Comparison of ENCODE assay signal across 10 mouse cellular contexts in the genomic region with DNA sequence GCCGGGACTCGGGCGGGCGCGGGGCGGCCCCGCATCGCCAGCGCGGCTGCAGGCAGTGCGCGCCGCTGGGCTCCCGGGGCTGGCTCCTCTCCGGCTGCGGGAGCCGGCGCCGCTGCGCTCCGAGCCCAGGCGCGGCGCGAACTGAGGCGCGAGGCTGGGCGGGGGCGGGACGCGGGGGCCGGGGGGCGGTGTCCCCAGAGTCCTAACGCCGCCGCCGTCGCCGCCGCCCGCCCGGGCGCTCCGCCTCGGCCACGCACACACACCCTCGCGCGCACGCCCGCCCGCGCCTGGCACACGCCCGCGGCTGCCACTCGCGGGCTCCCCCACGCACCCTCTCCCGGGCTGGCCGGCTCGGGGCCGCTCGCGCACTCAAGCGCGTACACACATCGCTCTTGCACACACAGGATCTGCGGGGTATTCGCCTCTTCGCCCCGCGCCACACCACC. TPM values are rescaled to one million over a fixed set of nuclear protein-coding genes. Genes with fewer than 3 reads are reported as not detected.
DNase-seq lines count a peak whose midpoint lies in the region; ATAC-seq and TF ChIP-seq lines count a peak whose summit lies in the region.
"Had no signal": no experiment of that assay in that cellular context is flagged by ENCODE, and none has a peak within 500 bp of the region (broad histone marks: within the 10 kb centered on the region; RNA-seq: fewer than 3 reads in every experiment).

Ptprt (minus strand) TSS at position 207 of the 446 bp plus-strand sequence.

- no peaks in the 10 kb centered on the region for H3K9me3 ChIP-seq in heart, embryonic 14.5 days (ENCODE audit: control insufficient read depth, low read length)
- H3K9me3 ChIP-seq in forebrain, embryonic 15.5 days: no peaks in the 10 kb centered on the region
- H3K9me3 ChIP-seq in midbrain, postnatal 0 days (ENCODE audit: low read length): no peaks in the 10 kb centered on the region

- peak within 1 kb of the TSS; percentile 97 for H3K4me2 ChIP-seq in heart, embryonic 14.5 days (ENCODE audit: low read length)
- H3K4me2 ChIP-seq in forebrain, embryonic 15.5 days (replicated peaks): peak within 1 kb of the TSS; percentile 90
- H3K4me2 ChIP-seq in midbrain, postnatal 0 days (ENCODE audit: low read depth, low read length, poor library complexity, severe bottlenecking): peak within 1 kb of the TSS; percentile 96

- peak within 1 kb of the TSS; percentile 46 for H3K9ac ChIP-seq in heart, embryonic 14.5 days (ENCODE audit: low read length)
- peak within 1 kb of the TSS; percentile 59 for H3K9ac ChIP-seq in forebrain, embryonic 15.5 days (replicated peaks)
- peak within 1 kb of the TSS; percentile 77 for H3K9ac ChIP-seq in midbrain, postnatal 0 days (replicated peaks; ENCODE audit: low read length, poor library complexity, severe bottlenecking)

- DNase-seq in heart, postnatal 36 days: no peak
- DNase-seq in left cerebral cortex, adult 18-20 months (ENCODE audit: low spot score in 2 of 2): peak; percentile 54 to 70
- DNase-seq in midbrain, postnatal 0 days (ENCODE audit: low spot score): peak; percentile 45
- DNase-seq in c-Kit-positive CD71-positive TER-119-positive erythroid progenitor cells, embryonic 14.5 days (ENCODE audit: low spot score): no peak

- peaks cover 67% of the 10 kb centered on the region for H3K27me3 ChIP-seq in heart, embryonic 14.5 days (ENCODE audit: control insufficient read depth, insufficient read depth, low read length)
- peaks cover 31% of the 10 kb centered on the region for H3K27me3 ChIP-seq in forebrain, embryonic 15.5 days
- H3K27me3 ChIP-seq in midbrain, postnatal 0 days (ENCODE audit: insufficient read depth, low read length): no peaks in the 10 kb centered on the region

- WGBS in heart, embryonic 14.5 days: 1% methylated on average over 29 of the region's 73 CpGs
- WGBS in forebrain, embryonic 15.5 days: under 1% methylated on average over 48 of the region's 73 CpGs
- WGBS in midbrain, postnatal 0 days: under 1% methylated on average over 46 of the region's 73 CpGs

- no peak for TF ChIP-seq CTCF in midbrain, postnatal 0 days (IDR thresholded peaks at IDR 0.05)

- no peak for ATAC-seq in heart, embryonic 14.5 days (ENCODE audit: insufficient number of reproducible peaks, insufficient read depth, low FRiP score, low read depth)
- 0 out of 2 replicates have a peak, but pooled peaks have one; percentile 45 for ATAC-seq in cerebellum, adult (ENCODE audit: insufficient number of reproducible peaks, low FRiP score, low TSS enrichment)
- ATAC-seq in forebrain, embryonic 15.5 days (replicated peaks): peak; percentile 61
- peak; percentile 79 for ATAC-seq in midbrain, postnatal 0 days (ENCODE audit: low FRiP score)
- no peak for ATAC-seq in erythroid progenitor cell, adult 5-6 weeks (replicated peaks; ENCODE audit: low FRiP score, poor library complexity, severe bottlenecking)

- H3K36me3 ChIP-seq in heart, embryonic 14.5 days (ENCODE audit: control insufficient read depth, insufficient read depth, low read length): no peaks in the 10 kb centered on the region
- no peaks in the 10 kb centered on the region for H3K36me3 ChIP-seq in forebrain, embryonic 15.5 days
- H3K36me3 ChIP-seq in midbrain, postnatal 0 days (ENCODE audit: insufficient read depth, low read length): no peaks in the 10 kb centered on the region
- H3K36me3 ChIP-seq: G1E had no signal

- H3K4me3 ChIP-seq in heart, embryonic 14.5 days (ENCODE audit: control insufficient read depth in 1 of 2, insufficient read depth in 1 of 2, low read depth in 1 of 2, low read length in 2 of 2): peak within 1 kb of the TSS; percentile 50 to 55
- peak within 1 kb of the TSS; percentile 67 for H3K4me3 ChIP-seq in forebrain, embryonic 15.5 days
- H3K4me3 ChIP-seq in midbrain, postnatal 0 days (ENCODE audit: low read depth, low read length): peak within 1 kb of the TSS; percentile 74

- H3K27ac ChIP-seq in heart, embryonic 14.5 days (replicated peaks in 1 of 2; ENCODE audit: control insufficient read depth in 1 of 2, insufficient read depth in 1 of 2, low read depth in 2 of 2, low read length in 2 of 2): no peak within 1 kb of the TSS
- H3K27ac ChIP-seq in forebrain, embryonic 15.5 days (replicated peaks): 0 out of 2 replicates have a peak within 1 kb of the TSS, but pooled peaks have one; percentile 15
- H3K27ac ChIP-seq in midbrain, postnatal 0 days (ENCODE audit: low read depth, low read length): peak within 1 kb of the TSS; percentile 65

- intact Hi-C loops in heart, postnatal 36 days (cut with DNase I): no loop called here

- peaks cover 0 to 19% of the 10 kb centered on the region in 2 experiments; a peak in 3 of 4 replicates for H3K4me1 ChIP-seq in heart, embryonic 14.5 days (ENCODE audit: control insufficient read depth in 2 of 2, insufficient read depth in 2 of 2, low read length in 2 of 2)
- peaks cover 42% of the 10 kb centered on the region for H3K4me1 ChIP-seq in forebrain, embryonic 15.5 days
- H3K4me1 ChIP-seq in midbrain, postnatal 0 days (ENCODE audit: insufficient read depth, low read length): no peaks in the 10 kb centered on the region

RNA-seq across cellular contexts. Expression of gene Ptprt, which starts in this region (rescaled TPM):
- 0.61 and 0.62 TPM in 2 replicates for polyA plus RNA-seq in heart, embryonic 14.5 days (2014; fragmentation: Nextera tagmentation; extraction: Ambion mirVana)
- under 1 TPM; 0.08 to 0.33 TPM for total RNA-seq in heart, postnatal 36 days (2021)
- polyA plus RNA-seq in forebrain, embryonic 15.5 days (2015; fragmentation: Nextera tagmentation; extraction: Ambion mirVana): 7.2 and 8.2 TPM in 2 replicates
- 10 to 100 TPM; 91.0 to 99.8 TPM for total RNA-seq in left cerebral cortex, adult 18-20 months (2021)
- 70.5 and 72.2 TPM in 2 replicates for total RNA-seq in midbrain, postnatal 0 days (2014; rRNA removed)
- 9.8 and 12.6 TPM in 2 replicates for polyA plus RNA-seq in midbrain, postnatal 0 days (2015; fragmentation: Nextera tagmentation; extraction: Ambion mirVana)
- not detected in 2 replicates for total RNA-seq in erythroid progenitor cell, adult 5-6 weeks (2015; ENCODE audit: low replicate concordance)
- not detected in 2 replicates for total RNA-seq in erythroid progenitor cell, adult 5-6 weeks (2017; ENCODE audit: low replicate concordance)
- total RNA-seq: hematopoietic stem cell, adult 5-6 weeks had no signal
- polyA plus RNA-seq: G1E had no signal

Comparison
In these comparisons a context has a peak if more than half of its experiments do, and no peak if none do; other contexts are left out.
1. RNA of gene Ptprt (total RNA-seq): 91.0 to 99.8 TPM in left cerebral cortex, adult 18-20 months and 70.5 to 72.2 TPM in midbrain, postnatal 0 days; 0.08 to 0.33 TPM in heart, postnatal 36 days and not detected in erythroid progenitor cell, adult 5-6 weeks; every median in the first group is over 10 times any median in the second.
2. ATAC-seq: peak in cerebellum, adult (single experiment), forebrain, embryonic 15.5 days (single experiment) and midbrain, postnatal 0 days (single experiment); none in heart, embryonic 14.5 days (single experiment) and erythroid progenitor cell, adult 5-6 weeks (single experiment).
3. H3K27ac ChIP-seq: peak in forebrain, embryonic 15.5 days (single experiment) and midbrain, postnatal 0 days (single experiment); none in heart, embryonic 14.5 days (0 of 2).
4. DNase-seq: peak in left cerebral cortex, adult 18-20 months (2 of 2) and midbrain, postnatal 0 days (single experiment); none in heart, postnatal 36 days (0 of 2) and c-Kit-positive CD71-positive TER-119-positive erythroid progenitor cells, embryonic 14.5 days (single experiment).
5. Peak in every context shown above with its lines, with median percentiles within 50 percentile points of each other: H3K4me2 ChIP-seq, H3K4me3 ChIP-seq and H3K9ac ChIP-seq.